Mouse (Mus musculus) ES-Bruce4 (cell line): ENCODE data around the gene Tuba3a. TPM values are rescaled to one million over a fixed set of nuclear protein-coding genes. Genes with fewer than 3 reads are reported as not detected.
"Not testable (repeated sequence)": the region's sequence is repeated elsewhere in the genome, so short reads cannot be mapped to it uniquely, and the experiment has no call there.

Experiments used
- H3K27ac ChIP-seq: 2 replicates; pipeline ENCODE4 v1.5.1; 2012; ENCODE audit warnings: low read length, inconsistent platforms; ENCODE audit not compliant: insufficient read depth
- H3K27me3 ChIP-seq: 2 replicates; pipeline ENCODE4 v1.6.1; 2012; ENCODE audit warnings: mild to moderate bottlenecking, low read length, inconsistent platforms; ENCODE audit not compliant: control insufficient read depth, poor library complexity, insufficient read depth, severe bottlenecking
- H3K36me3 ChIP-seq: 2 replicates; pipeline ENCODE4 v1.6.1; 2012; ENCODE audit warnings: inconsistent platforms, mild to moderate bottlenecking, low read length, moderate library complexity; ENCODE audit not compliant: control insufficient read depth, poor library complexity, insufficient read depth, severe bottlenecking
- H3K4me1 ChIP-seq: one replicate; pipeline ENCODE4 v1.8.1; 2011; ENCODE audit warnings: low read length; ENCODE audit not compliant: control insufficient read depth, insufficient read depth
- H3K4me3 ChIP-seq: 2 replicates; pipeline ENCODE4 v1.5.1; 2011; ENCODE audit warnings: low read depth, mild to moderate bottlenecking, low read length
- H3K9ac ChIP-seq: 2 replicates; pipeline ENCODE4 v1.6.1; 2012; ENCODE audit warnings: low read depth, mild to moderate bottlenecking, inconsistent platforms; ENCODE audit not compliant: poor library complexity, severe bottlenecking
- H3K9me3 ChIP-seq: replicated peaks from 2 replicates; pipeline ENCODE4 v1.6.1; 2012; ENCODE audit warnings: mild to moderate bottlenecking, low read length, inconsistent platforms; ENCODE audit not compliant: control insufficient read depth, poor library complexity, insufficient read depth, severe bottlenecking
- CTCF ChIP-seq: IDR thresholded peaks from one replicate; pipeline ENCODE4 v1.8.1; 2011; ENCODE audit warnings: low read depth, low read length
- EP300 ChIP-seq: IDR thresholded peaks from 2 replicates; pipeline ENCODE4 v1.6.1; 2011; ENCODE audit warnings: low read depth, low read length; ENCODE audit not compliant: insufficient read depth
- POLR2A ChIP-seq: IDR thresholded peaks from one replicate; pipeline ENCODE4 v1.8.1; 2011; ENCODE audit warnings: low read length; ENCODE audit not compliant: insufficient read depth
- polyA plus RNA-seq: library from polyadenylated mRNA; stranded (reverse); fragments of >200 nt; gene quantifications from 2 replicates; pipeline ENCODE4 v1.2.4, GENCODE M21; 2011; ENCODE audit warnings: low read depth; ENCODE audit not compliant: missing spikeins, insufficient read depth, insufficient read length

The Tuba3a gene
- polyA plus RNA-seq, 1 experiment: 2.2 TPM

DNA sequence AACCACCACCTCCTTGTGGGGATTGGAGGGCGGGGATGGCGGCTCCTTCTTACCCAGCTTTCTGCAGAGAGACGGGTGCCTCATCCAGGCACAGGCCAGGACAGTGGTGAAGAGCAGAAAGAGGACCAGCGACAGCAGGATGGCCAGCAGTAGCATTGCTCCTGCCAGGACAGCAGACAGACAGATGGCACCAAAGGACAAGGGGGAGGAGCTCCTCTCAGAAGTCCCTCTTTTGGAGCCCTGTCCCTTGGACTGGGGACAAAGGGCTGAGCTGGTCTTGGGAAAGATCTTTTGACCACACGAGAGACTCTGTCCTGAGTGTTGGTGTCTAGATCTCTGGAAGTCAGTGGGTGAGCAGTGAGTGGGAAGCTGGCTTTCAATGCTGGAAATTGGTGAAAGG is 23.6 kb upstream of the Tuba3a start:
- no peak overlapping the region for H3K27ac ChIP-seq
- H3K36me3 ChIP-seq: no peaks in the 10 kb centered on the region
- no peaks in the 10 kb centered on the region for H3K27me3 ChIP-seq
- H3K4me3 ChIP-seq: peak overlapping the region; percentile 40; the same call in 1 of the 2 replicates
- TF ChIP-seq CTCF (no peak), POLR2A (no peak), EP300 (no peak)
- peaks cover 5% of the 10 kb centered on the region for H3K4me1 ChIP-seq
- no peaks in the 10 kb centered on the region for H3K9me3 ChIP-seq
- no peak overlapping the region for H3K9ac ChIP-seq

DNA sequence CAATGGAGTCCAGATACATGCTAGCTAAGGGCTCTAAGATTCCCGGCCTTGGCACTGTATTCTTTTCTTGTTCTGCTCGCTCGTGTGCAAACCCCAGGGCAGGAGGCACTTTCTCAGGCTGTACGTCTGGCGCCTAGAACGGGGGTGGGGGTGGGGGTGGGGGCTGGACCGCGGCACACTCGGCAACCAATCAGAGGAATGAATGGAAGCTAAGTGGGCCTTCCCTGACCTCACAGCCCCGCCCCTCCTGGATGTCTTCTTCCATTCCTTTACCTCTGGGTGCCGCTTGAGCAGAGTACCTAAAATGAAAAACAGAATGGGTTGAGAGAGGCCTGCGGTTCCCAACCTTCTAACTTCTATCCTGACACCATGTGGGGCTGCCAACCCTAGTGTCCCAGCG is 23.1 kb upstream of the Tuba3a start:
- Histone ChIP-seq H3K9me3 (no peaks in the 10 kb centered on the region), H3K9ac (no peak overlapping the region), H3K27ac (no peak overlapping the region), H3K27me3 (no peaks in the 10 kb centered on the region), H3K36me3 (no peaks in the 10 kb centered on the region), H3K4me3 (peak overlapping the region; percentile 51), H3K4me1 (peaks cover under 1% of the 10 kb centered on the region)
- TF ChIP-seq CTCF (no peak), EP300 (no peak), POLR2A (no peak)

DNA sequence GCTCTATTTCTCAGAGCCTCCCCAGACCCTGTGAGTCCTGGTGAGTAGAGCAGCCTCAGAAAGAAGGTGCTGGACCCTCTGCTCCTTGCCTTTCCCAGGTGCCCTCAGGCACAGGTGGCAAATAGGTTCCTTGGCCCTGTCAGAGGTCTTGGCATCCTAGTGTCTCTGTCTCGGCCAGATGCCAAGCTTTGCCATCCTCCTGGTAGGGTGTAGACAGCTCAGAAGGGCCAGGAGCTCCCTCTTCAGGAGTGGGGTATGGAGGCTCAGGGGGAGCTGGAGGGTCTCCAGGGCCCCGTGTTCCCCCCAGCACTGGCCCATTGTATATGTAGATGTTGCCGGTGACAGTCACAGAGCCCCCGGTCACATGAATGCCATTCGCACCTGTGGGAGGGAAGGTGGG is 21.2 kb upstream of the Tuba3a start:
- Histone ChIP-seq H3K27ac (no peak overlapping the region), H3K36me3 (no peaks in the 10 kb centered on the region), H3K4me1 (no peaks in the 10 kb centered on the region), H3K4me3 (no peak overlapping the region), H3K9me3 (no peaks in the 10 kb centered on the region), H3K9ac (no peak overlapping the region), H3K27me3 (no peaks in the 10 kb centered on the region)
- no peak for TF ChIP-seq CTCF
- no peak for TF ChIP-seq EP300
- no peak for TF ChIP-seq POLR2A

DNA sequence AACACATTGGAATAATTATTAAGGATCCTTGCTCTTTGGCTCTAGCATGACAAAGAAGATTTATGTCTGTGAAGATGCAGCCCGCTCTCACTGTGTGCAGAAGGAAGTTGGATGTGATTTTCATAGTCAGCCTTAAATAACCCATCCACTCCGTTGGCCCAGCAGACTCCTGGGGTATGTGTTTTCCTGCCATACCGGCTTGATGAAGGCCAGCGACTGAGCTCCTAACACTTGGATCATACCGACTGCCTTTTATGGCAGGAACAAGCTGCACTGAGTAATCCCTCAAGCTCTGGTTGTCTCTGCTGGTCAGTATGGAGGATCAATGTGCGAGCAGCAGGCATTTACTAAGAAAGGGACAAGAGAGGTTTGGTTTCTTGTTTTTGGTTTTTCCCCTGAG is 19.6 kb upstream of the Tuba3a start:
- Histone ChIP-seq H3K36me3 (no peaks in the 10 kb centered on the region), H3K9ac (no peak overlapping the region), H3K9me3 (no peaks in the 10 kb centered on the region), H3K27ac (no peak overlapping the region), H3K4me1 (no peaks in the 10 kb centered on the region), H3K27me3 (no peaks in the 10 kb centered on the region), H3K4me3 (no peak overlapping the region)
- TF ChIP-seq CTCF: no peak
- no peak for TF ChIP-seq POLR2A
- no peak for TF ChIP-seq EP300

DNA sequence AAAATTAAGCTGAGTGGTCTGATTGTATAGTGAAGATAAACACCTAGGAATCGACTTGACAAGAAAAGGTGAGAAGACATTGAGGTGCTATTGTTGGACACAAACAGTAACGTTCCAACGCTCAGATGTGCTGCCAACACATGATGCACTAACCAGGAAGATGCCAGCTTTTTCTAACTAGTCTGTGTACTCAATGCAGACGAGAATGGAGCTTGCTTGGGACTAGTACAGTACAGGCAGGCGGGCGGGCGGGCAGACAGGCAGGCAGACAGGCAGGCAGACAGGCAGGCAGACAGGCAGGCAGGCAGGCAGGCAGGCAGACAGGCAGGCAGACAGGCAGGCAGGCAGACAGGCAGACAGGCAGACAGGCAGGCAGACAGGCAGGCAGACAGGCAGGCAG is 18.6 kb upstream of the Tuba3a start:
- H3K27me3 ChIP-seq, H3K9ac ChIP-seq, H3K4me1 ChIP-seq, H3K27ac ChIP-seq, H3K9me3 ChIP-seq, H3K36me3 ChIP-seq, H3K4me3 ChIP-seq: not testable (repeated sequence)

DNA sequence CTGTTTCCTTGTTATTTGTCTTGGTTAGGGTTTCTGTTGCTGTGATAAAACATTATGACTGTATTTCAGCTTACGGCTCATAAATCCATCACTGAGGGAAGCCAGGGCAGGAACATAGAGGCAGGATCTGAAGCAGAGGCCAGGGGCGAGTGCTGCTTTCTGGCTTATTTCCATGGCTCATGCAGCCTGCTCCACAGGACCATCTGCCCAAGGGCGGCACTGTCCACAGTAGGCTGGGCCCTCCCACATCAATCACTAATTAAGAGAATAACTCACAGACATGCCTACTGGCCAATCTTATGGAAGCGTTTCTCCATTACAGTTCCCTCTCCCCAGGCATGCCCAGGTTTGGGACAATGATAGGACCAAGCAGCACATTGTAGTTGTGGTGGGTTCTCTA is 17.4 kb upstream of the Tuba3a start:
- TF ChIP-seq EP300: no peak
- TF ChIP-seq POLR2A: no peak
- TF ChIP-seq CTCF: no peak

More for the DNA sequence above, 17.4 kb upstream of the Tuba3a start:
- Histone ChIP-seq H3K27me3 (no peaks in the 10 kb centered on the region), H3K36me3 (no peaks in the 10 kb centered on the region), H3K4me3 (no peak overlapping the region), H3K27ac (no peak overlapping the region), H3K9me3 (no peaks in the 10 kb centered on the region), H3K9ac (no peak overlapping the region), H3K4me1 (no peaks in the 10 kb centered on the region)
